Mouse (Mus musculus) forebrain, embryonic 10.5 days (tissue): ENCODE measurements at regions not wholly inside any gene's neighbourhood (a gene's known extent, or its start where the extent isn't known, plus 50 kb on each side); places are given as distances from the start of the nearest gene placed in this dataset.

Experiments used
- DNase-seq: peaks from one replicate; pipeline ENCODE4 v3.0.0-alpha.2; 2017; ENCODE audit warnings: low spot score; ENCODE audit errors: extremely low spot score
- H3K27ac ChIP-seq: fragments of 300-500 bp; sonication (generic); 2 replicates; pipeline ENCODE4 v1.5.1; 2016; ENCODE audit warnings: mild to moderate bottlenecking
- H3K27me3 ChIP-seq: fragments of 300-500 bp; sonication (generic); 2 replicates; pipeline ENCODE4 v1.6.1; 2016; ENCODE audit warnings: mild to moderate bottlenecking; ENCODE audit not compliant: poor library complexity, severe bottlenecking
- H3K36me3 ChIP-seq: fragments of 300-500 bp; sonication (generic); replicated peaks from 2 replicates; pipeline ENCODE4 v1.6.1; 2016; ENCODE audit warnings: mild to moderate bottlenecking, moderate library complexity
- H3K4me1 ChIP-seq: fragments of 300-500 bp; sonication (generic); 2 replicates; pipeline ENCODE4 v1.6.1; 2016
- H3K4me3 ChIP-seq: fragments of 300-500 bp; sonication (generic); 2 replicates; pipeline ENCODE4 v1.5.1; 2016; ENCODE audit warnings: mild to moderate bottlenecking, moderate library complexity
- H3K9me3 ChIP-seq: fragments of 300-500 bp; sonication (generic); 2 replicates; pipeline ENCODE4 v1.6.1; 2016; ENCODE audit warnings: mild to moderate bottlenecking, moderate library complexity
- WGBS: fragments of 180-500 bp; shearing (Covaris S2); methylation state at CpG from one replicate; pipeline ENCODE4 v1.1.7; 2016; 5-methylcytosine and 5-hydroxymethylcytosine counted together

DNA sequence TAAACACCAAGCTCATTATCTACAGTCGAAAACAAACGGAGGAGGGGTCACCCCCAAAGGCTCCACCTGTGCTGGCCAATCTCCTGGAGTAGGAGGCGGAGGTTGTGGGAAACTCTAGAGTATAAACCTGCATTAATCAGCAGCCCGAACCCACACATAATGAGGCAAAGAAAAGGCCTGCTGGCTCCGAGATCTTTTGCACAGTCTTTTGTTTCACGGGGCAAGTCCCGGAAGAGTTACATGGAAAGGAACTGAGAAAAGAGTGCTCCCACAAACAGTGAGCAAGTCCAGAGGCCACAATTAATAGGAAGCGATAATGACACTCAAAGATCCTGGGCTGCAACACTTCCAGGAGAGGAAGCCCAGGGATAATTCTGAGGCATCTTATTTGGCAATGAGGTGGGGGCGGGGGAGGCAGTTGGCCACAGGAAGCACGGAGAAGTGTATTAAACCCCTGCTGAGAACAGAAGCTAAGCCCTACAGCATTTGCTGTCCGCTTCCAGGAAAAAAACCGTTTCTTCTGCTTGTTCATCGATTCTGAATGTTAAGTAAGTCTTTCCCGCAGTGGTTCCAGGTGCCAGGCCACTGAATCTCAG is 59.1 kb upstream of the Mamdc2 start:
- Histone ChIP-seq H3K9me3 (no peaks in the 10 kb centered on the region), H3K4me1 (peaks cover 13% of the 10 kb centered on the region), H3K36me3 (no peaks in the 10 kb centered on the region), H3K27me3 (no peaks in the 10 kb centered on the region), H3K4me3 (peak overlapping the region; percentile 31), H3K27ac (peak overlapping the region; percentile 74)
- peak; percentile 23 for DNase-seq
- 6% methylated on average over 14 of the region's 14 CpGs for WGBS
